Mouse (Mus musculus) brain, adult 2 months (tissue): Measurements from ENCODE around the gene Srpk3.

Experiments used
- DNase-seq: peaks from one replicate; pipeline ENCODE4 v3.0.0; 2011; ENCODE audit warnings: low read depth, low spot score

Gene Srpk3

DNA sequence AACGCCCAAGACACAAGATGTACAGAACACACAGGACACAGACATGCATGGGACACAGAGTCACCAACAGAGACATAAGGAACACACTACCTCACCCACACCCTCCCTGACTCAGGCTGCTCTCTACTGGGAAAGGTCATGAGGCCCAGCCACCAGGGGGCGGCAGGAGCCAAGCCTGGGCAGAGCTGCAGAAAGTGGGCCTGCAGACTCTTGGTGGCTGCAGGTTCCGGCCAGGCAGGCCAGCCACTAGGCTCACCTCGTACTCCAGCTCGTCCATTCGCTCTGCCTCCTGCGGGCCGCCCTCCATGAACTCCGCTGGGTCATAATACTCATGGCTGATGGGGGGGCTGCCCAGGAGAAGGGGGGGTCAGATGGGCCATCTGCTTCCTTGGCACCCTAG lies 24.3 kb downstream of the Srpk3 start:
- DNase-seq, result peak; percentile 88

DNA sequence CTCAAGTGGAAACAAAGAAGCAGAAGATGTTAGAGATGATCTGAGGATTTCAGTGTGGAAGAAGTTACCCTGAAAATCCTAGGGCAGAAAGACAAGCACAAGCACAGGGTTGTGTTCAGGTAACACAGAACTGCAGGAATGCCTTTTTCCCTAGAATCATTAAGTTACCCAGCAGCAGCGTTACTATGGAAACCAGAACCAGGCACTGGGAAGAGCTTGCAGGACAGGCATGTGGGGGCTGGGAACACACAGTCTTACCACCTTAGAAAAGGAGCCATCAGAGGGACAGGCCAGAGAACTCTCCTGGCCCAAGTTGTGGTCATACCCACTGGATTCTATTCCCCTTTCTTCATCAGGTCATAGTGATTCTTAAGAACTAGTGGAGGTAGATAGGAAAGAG lies 31.6 kb downstream of the Srpk3 start:
- peak; percentile 79 for DNase-seq

- DNase-seq, result peak; percentile 24
Observed at GRCm38 (mm10) chrX:73815072-73815471, 40.9 kb downstream of the Srpk3 start.

- DNase-seq, result no peak
Observed at GRCm38 (mm10) chrX:73816596-73817314, 42.5 kb downstream of the Srpk3 start.

GRCm38 (mm10) chrX:73823747-73824146 lies 49.5 kb downstream of the Srpk3 start:
- peak; percentile 16 for DNase-seq

DNA sequence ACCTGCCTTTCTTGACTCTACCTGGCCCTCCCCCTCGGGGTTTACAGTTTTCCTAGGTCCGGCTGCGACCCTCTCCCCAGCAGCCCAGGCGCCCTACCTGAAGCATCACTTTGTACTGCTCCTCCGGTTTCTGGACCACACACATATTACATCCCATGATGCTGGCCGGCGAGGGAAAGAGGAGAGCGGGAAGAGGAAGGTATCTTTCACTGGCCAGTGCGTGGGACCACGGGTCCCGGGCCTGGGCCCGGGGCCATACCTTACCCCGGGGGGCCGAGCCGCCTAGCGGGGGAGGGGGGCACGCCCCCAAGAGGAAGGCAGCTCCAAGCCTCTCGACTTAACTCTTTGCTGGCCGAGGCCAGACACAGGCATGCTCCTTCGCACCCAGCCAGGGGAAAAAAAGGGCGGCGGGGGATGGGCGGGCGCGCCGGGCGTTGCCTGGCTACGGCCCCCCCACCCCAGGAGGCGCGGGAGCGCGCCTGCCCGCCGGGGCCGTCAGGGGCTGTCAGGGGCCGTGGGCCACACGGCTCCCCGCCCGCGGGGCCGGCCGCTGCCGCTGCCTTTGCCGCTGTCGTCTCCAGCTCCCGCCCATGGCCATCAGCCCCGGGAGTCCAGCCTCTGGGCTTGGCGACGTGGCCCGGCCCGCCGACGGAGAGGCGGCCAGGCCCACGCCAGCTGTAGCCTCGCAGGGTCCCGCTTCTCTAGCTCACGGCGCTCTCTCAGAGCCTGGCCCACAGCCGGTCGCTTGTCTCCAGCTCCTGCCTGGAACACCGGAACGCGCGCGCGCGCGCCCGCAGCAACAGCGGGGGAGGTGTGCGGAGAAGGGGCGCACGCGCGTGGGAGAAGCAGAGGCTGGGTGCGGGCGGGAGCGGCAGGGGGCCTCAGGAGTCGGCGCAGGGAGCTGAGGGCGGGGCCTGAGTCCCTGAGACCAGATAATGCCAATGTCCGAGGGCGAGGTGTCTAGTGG lies 50.3 kb downstream of the Srpk3 start, which contains the start of gene Pdzd4:
TSS of gene Pdzd4 (minus strand) at position 785 of the 967 bp plus-strand sequence.
- DNase-seq, result peak; percentile 88
